18 mouse cellular contexts compared by ENCODE assay signal in genomic region chr9:89968836-89969450, GRCm38 (mm10). TPM values are rescaled to one million over a fixed set of nuclear protein-coding genes. Genes with fewer than 3 reads are reported as not detected.
DNase-seq lines count a peak whose midpoint lies in the region; ATAC-seq and TF ChIP-seq lines count a peak whose summit lies in the region.
"Had no signal": no experiment of that assay in that cellular context is flagged by ENCODE, and none has a peak within 500 bp of the region (broad histone marks: within the 10 kb centered on the region; RNA-seq: fewer than 3 reads in every experiment).

No protein-coding gene starts in this region.

- H3K4me2 ChIP-seq in heart, postnatal 0 days (ENCODE audit: low read depth, low read length): no peak overlapping the region
- no peak overlapping the region for H3K4me2 ChIP-seq in lung, embryonic 14.5 days
- H3K4me2 ChIP-seq in stomach, postnatal 0 days (replicated peaks; ENCODE audit: low read depth): no peak overlapping the region
- H3K4me2 ChIP-seq: embryonic facial prominence, embryonic 13.5 days; forebrain, embryonic 15.5 days; hindbrain, embryonic 13.5 days; kidney, embryonic 15.5 days; neural tube, embryonic 12.5 days had no signal

- no peak for TF ChIP-seq EP300 in heart, postnatal 0 days (IDR thresholded peaks at IDR 0.05; ENCODE audit: low read depth)
- TF ChIP-seq EP300 in stomach, postnatal 0 days (optimal IDR thresholded peaks at IDR 0.05): no peak

- no peak overlapping the region for H3K4me3 ChIP-seq in heart, postnatal 0 days (ENCODE audit: low read depth, low read length)
- H3K4me3 ChIP-seq in lung, embryonic 14.5 days (ENCODE audit: low read depth, low read length): no peak overlapping the region
- no peak overlapping the region for H3K4me3 ChIP-seq in ES-E14 (ENCODE audit: insufficient read depth in 1 of 2, low read depth in 1 of 2, low read length in 2 of 2, poor library complexity in 1 of 2, severe bottlenecking in 1 of 2)
- H3K4me3 ChIP-seq in stomach, postnatal 0 days (ENCODE audit: low read depth, low read length): no peak overlapping the region
- H3K4me3 ChIP-seq: embryonic facial prominence, embryonic 13.5 days; forebrain, embryonic 15.5 days; hindbrain, embryonic 13.5 days; kidney, embryonic 15.5 days; limb, embryonic 10.5 days; neural tube, embryonic 12.5 days had no signal

- WGBS in heart, postnatal 0 days: 81% methylated on average over 6 of the region's 6 CpGs
- 77% methylated on average over 6 of the region's 6 CpGs for WGBS in lung, embryonic 14.5 days
- 73% methylated on average over 6 of the region's 6 CpGs for WGBS in stomach, postnatal 0 days

- no peak overlapping the region for H3K27ac ChIP-seq in heart, postnatal 0 days (ENCODE audit: low read depth)
- H3K27ac ChIP-seq in lung, embryonic 14.5 days (ENCODE audit: low read depth): no peak overlapping the region
- no peak overlapping the region for H3K27ac ChIP-seq in ES-E14 (ENCODE audit: insufficient read depth, low read depth, low read length, poor library complexity, severe bottlenecking)
- H3K27ac ChIP-seq in stomach, postnatal 0 days (replicated peaks): no peak overlapping the region
- H3K27ac ChIP-seq: embryonic facial prominence, embryonic 13.5 days; forebrain, embryonic 15.5 days; hindbrain, embryonic 13.5 days; kidney, embryonic 15.5 days; limb, embryonic 10.5 days; neural tube, embryonic 12.5 days had no signal

- no peaks in the 10 kb centered on the region for H3K27me3 ChIP-seq in heart, postnatal 0 days (ENCODE audit: control insufficient read depth, insufficient read depth, low read length)
- H3K27me3 ChIP-seq in lung, embryonic 14.5 days (ENCODE audit: insufficient read depth, low read length): no peaks in the 10 kb centered on the region
- H3K27me3 ChIP-seq in stomach, postnatal 0 days (ENCODE audit: control insufficient read depth, insufficient read depth, low read length): no peaks in the 10 kb centered on the region
- H3K27me3 ChIP-seq: forebrain, embryonic 15.5 days; kidney, embryonic 15.5 days; neural tube, embryonic 12.5 days had no signal

- DNase-seq in heart, postnatal 0 days (ENCODE audit: low spot score): no peak
- DNase-seq in heart, adult 18-20 months: no peak
- no peak for DNase-seq in lung, embryonic 14.5 days
- DNase-seq in lung, postnatal 4 days: no peak
- peak; percentile 22 for DNase-seq in ES-E14 (ENCODE audit: low read depth, low spot score)
- DNase-seq in stomach, postnatal 0 days (ENCODE audit: low spot score): no peak
- no peak for DNase-seq in Muller cell, postnatal 12 days (ENCODE audit: inconsistent ontology term)
- DNase-seq: gastrocnemius, postnatal 14 days; lung, postnatal 14 days; midbrain, embryonic 14.5 days; retina, postnatal 1 day; thymus, postnatal 14 days had no signal

- no peaks in the 10 kb centered on the region for H3K4me1 ChIP-seq in heart, postnatal 0 days (ENCODE audit: control insufficient read depth, insufficient read depth)
- no peaks in the 10 kb centered on the region for H3K4me1 ChIP-seq in lung, embryonic 14.5 days (ENCODE audit: insufficient read depth)
- H3K4me1 ChIP-seq in ES-E14 (ENCODE audit: control insufficient read depth in 2 of 2, insufficient read depth in 2 of 2, low read length in 2 of 2, poor library complexity in 1 of 2): no peaks in the 10 kb centered on the region; a peak in 1 of 4 replicates
- no peaks in the 10 kb centered on the region for H3K4me1 ChIP-seq in stomach, postnatal 0 days (replicated peaks; ENCODE audit: control insufficient read depth, insufficient read depth)
- H3K4me1 ChIP-seq: embryonic facial prominence, embryonic 13.5 days; hindbrain, embryonic 13.5 days; kidney, embryonic 15.5 days; limb, embryonic 10.5 days; neural tube, embryonic 12.5 days had no signal

- peak; percentile 4; the same call in 1 of the 2 replicates for TF ChIP-seq CTCF in heart, postnatal 0 days (IDR thresholded peaks at IDR 0.05; ENCODE audit: low read depth)
- TF ChIP-seq CTCF in lung, embryonic 14.5 days (IDR thresholded peaks at IDR 0.05; ENCODE audit: low read depth): peak; percentile 52
- TF ChIP-seq CTCF in stomach, postnatal 0 days (IDR thresholded peaks at IDR 0.05; ENCODE audit: low read depth): peak; percentile 52

- H3K9ac ChIP-seq in heart, postnatal 0 days (replicated peaks; ENCODE audit: low read depth, low read length): no peak overlapping the region
- no peak overlapping the region for H3K9ac ChIP-seq in lung, embryonic 14.5 days
- no peak overlapping the region for H3K9ac ChIP-seq in ES-E14 (ENCODE audit: insufficient read depth, low read depth, low read length, poor library complexity, severe bottlenecking)
- H3K9ac ChIP-seq in stomach, postnatal 0 days (ENCODE audit: low read length): no peak overlapping the region
- H3K9ac ChIP-seq: embryonic facial prominence, embryonic 13.5 days; forebrain, embryonic 15.5 days; hindbrain, embryonic 13.5 days; kidney, embryonic 15.5 days; neural tube, embryonic 12.5 days had no signal

- no peaks in the 10 kb centered on the region for H3K36me3 ChIP-seq in heart, postnatal 0 days (replicated peaks; ENCODE audit: control insufficient read depth, insufficient read depth, low read length)
- no peaks in the 10 kb centered on the region for H3K36me3 ChIP-seq in lung, embryonic 14.5 days (ENCODE audit: insufficient read depth)
- no peaks in the 10 kb centered on the region for H3K36me3 ChIP-seq in ES-E14 (ENCODE audit: control insufficient read depth, insufficient read depth, low read length, poor library complexity, severe bottlenecking)
- no peaks in the 10 kb centered on the region for H3K36me3 ChIP-seq in stomach, postnatal 0 days (ENCODE audit: control insufficient read depth, insufficient read depth, low read length)
- H3K36me3 ChIP-seq: embryonic facial prominence, embryonic 13.5 days; forebrain, embryonic 15.5 days; hindbrain, embryonic 13.5 days; kidney, embryonic 15.5 days; limb, embryonic 10.5 days; neural tube, embryonic 12.5 days had no signal

- in situ Hi-C loops in ES-E14 (cut with MboI; ENCODE audit: low sequenced_read_pairs in 2 of 2, unreplicated experiment in 2 of 2): no loop called here

- no peak for ATAC-seq in heart, postnatal 0 days (ENCODE audit: insufficient read depth, low read depth)
- ATAC-seq in lung, embryonic 14.5 days (ENCODE audit: insufficient read depth): no peak
- ATAC-seq in stomach, postnatal 0 days (ENCODE audit: low FRiP score, low TSS enrichment): no peak
- ATAC-seq: forebrain, embryonic 15.5 days had no signal

- H3K9me3 ChIP-seq in heart, postnatal 0 days (replicated peaks; ENCODE audit: control insufficient read depth, low read length): no peaks in the 10 kb centered on the region
- no peaks in the 10 kb centered on the region for H3K9me3 ChIP-seq in lung, embryonic 14.5 days (ENCODE audit: low read depth, low read length)
- no peaks in the 10 kb centered on the region for H3K9me3 ChIP-seq in ES-E14 (ENCODE audit: control insufficient read depth, insufficient read depth, low read depth, low read length)
- no peaks in the 10 kb centered on the region for H3K9me3 ChIP-seq in stomach, postnatal 0 days (ENCODE audit: control insufficient read depth, low read length)
- H3K9me3 ChIP-seq: embryonic facial prominence, embryonic 13.5 days; forebrain, embryonic 15.5 days; hindbrain, embryonic 13.5 days; kidney, embryonic 15.5 days; limb, embryonic 10.5 days; neural tube, embryonic 12.5 days had no signal

TF ChIP-seq in ES-E14, 5 proteins besides CTCF, POLR2A, EP300 and RAD21:
- TF ChIP-seq ZC3H11A (IDR thresholded peaks at IDR 0.05; ENCODE audit: borderline replicate concordance, low read depth, low read length) (no peak), HCFC1 (IDR thresholded peaks at IDR 0.05; ENCODE audit: borderline replicate concordance, insufficient read depth, low read length) (no peak), ZNF384 (IDR thresholded peaks at IDR 0.05; ENCODE audit: low read depth, low read length) (no peak), CHD2 (IDR thresholded peaks at IDR 0.05; ENCODE audit: low read depth, low read length) (no peak), MAFK (IDR thresholded peaks at IDR 0.05; ENCODE audit: insufficient read depth, low read depth, low read length) (no peak)

RNA-seq across cellular contexts. Expression of gene Rasgrf1, which starts 59.2 kb away (rescaled TPM):
- not detected in 2 replicates for total RNA-seq in heart, postnatal 0 days (2014; rRNA removed; ENCODE audit: low replicate concordance)
- not detected in 2 replicates for polyA plus RNA-seq in heart, postnatal 0 days (2015; fragmentation: Nextera tagmentation; extraction: Ambion mirVana)
- under 1 TPM; 0.15 TPM for total RNA-seq in heart, adult 18-20 months (2021)
- polyA plus RNA-seq in lung, embryonic 14.5 days (2014; fragmentation: Nextera tagmentation; extraction: Ambion mirVana): 0.46 and 0.53 TPM in 2 replicates
- 0.04 and 0.11 TPM in 2 replicates for total RNA-seq in ES-E14 (2012; rRNA removed)
- 0.13 and 0.22 TPM in 2 replicates for polyA plus RNA-seq in stomach, postnatal 0 days (2015; fragmentation: Nextera tagmentation; extraction: Ambion mirVana)
